Mouse (Mus musculus): ENCODE measurements around the gene Sec22a.

The Sec22a gene

DNA sequence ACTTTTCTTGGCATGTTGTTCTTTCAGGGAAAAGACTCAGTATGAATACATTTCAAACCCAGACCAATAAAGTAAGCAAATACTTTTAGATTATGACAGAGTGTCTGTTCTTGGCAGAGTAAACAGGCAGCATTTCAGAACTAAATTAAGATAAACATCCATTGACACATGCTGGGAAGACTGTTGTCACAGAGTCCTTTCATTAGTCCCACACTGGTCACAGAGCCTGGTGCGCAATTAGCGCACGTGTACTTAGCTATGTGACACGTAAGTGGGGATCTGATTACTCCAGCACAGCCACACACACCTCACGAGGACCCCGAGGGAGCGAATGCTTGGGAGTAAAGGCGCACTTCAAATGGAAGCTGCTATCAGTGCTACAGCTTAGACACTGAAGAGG lies 52.1 kb downstream of the Sec22a start:
- DNase-seq (ENCODE audit: low read depth in 2 of 2, low spot score in 2 of 2) = no peak

DNA sequence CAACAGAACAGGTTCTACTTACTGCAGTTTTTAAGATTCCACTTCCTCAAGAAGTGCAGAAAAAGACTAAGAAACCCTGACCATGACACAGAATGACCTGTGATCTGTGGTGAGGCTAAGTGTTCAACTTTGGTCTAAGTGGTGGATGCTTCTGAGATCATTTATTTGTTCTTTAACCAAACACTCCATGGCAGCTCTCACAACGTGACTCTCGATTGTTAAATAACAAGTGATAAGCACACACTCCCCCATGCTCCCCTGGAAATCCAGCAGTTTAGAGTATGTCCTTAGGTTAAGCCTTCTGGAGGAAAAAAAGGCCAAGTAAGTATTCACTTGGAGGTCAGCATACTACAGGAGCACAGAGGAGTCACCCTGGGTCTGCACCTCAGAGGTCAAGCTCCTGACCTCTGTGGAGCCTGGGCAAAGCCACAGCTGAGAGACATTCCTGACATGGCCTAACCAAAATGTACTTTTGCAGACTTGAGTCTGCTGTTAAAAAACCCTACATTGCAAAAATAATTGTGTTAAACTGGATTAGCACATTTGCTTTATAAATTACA lies 53.1 kb downstream of the Sec22a start:
- no peak for DNase-seq (ENCODE audit: low read depth in 2 of 2, low spot score in 2 of 2)

DNA sequence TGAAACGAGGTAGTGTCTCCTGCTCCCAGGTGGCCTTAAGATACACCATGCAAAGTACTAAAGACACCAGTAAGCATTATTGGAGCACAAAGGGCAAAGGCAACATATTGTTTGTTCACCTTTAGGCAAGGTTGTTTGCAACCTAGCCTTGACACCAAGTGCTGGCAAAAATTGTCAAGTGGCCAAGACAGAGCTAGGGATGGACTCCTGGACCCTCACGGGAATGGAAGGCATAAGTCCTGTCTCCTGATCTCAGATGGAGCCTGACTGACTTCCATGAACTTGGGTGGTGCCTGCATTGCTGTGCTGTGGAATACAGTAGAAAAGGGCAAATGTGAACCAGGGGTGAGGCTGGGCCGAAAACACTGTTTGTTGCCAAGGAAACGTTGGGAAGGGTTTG lies 54.1 kb downstream of the Sec22a start:
- no peak for DNase-seq (ENCODE audit: low read depth in 2 of 2, low spot score in 2 of 2)

DNA sequence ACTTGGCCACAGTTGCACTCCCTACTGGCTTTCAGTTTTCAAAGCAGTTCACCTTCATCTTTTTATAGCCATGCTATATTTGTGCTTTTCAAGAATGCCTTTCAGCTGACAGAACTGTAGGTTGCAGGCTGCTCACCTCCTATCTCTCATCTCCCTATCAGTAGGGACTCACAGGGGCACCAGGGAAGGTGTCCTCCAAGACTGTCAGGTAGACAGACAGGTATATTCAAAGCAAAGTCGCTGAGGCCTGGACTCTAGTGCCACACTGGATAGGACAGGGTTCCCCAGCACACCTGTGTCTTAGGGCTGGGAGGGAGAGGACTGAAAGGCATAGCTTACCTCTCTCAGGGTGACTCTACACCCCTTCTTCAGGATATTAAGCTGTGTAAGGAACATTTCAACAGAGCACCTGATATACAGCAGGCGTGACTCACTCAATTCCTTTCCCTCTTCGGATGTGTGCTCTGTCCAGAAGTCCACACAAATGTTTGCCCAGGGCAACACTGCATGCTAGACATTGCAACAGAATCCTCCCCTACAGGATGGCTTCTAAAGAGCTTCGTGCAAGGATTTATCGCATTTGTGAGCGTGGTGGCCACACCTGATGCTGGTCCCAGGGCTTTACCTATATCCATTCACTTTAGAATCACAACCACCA lies 55.1 kb downstream of the Sec22a start:
- no peak for DNase-seq (ENCODE audit: low read depth in 2 of 2, low spot score in 2 of 2)

- no peak for DNase-seq (ENCODE audit: low read depth in 2 of 2, low spot score in 2 of 2)
Measured at GRCm38 (mm10) chr16:35308016-35308415, 55.7 kb downstream of the Sec22a start.

DNA sequence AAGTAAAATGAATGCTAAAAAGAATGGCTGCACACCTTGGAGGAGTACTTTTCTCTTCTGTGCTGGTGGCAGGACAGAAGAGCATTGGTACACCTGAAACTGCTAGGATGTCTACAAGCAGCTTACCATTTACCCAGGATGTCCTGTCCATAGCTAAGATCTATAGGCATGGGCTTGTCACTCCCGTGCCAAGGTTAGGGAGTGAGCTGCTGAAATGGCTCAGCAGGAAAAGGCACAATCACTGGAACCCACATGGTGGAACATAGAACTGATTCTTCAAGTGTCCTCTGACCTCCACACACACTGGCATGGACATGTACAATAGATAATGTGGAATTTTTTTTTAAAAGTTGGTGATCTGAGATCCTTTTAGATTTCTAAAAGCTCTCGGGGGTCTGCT lies 56.4 kb downstream of the Sec22a start:
- DNase-seq (ENCODE audit: low read depth in 2 of 2, low spot score in 2 of 2) = no peak

GRCm38 (mm10) chr16:35306631-35307030 lies 57.1 kb downstream of the Sec22a start:
- no peak for DNase-seq (ENCODE audit: low read depth in 2 of 2, low spot score in 2 of 2)

- no peak for DNase-seq (ENCODE audit: low read depth in 2 of 2, low spot score in 2 of 2)
Measured at GRCm38 (mm10) chr16:35305226-35305625, 58.5 kb downstream of the Sec22a start.

DNA sequence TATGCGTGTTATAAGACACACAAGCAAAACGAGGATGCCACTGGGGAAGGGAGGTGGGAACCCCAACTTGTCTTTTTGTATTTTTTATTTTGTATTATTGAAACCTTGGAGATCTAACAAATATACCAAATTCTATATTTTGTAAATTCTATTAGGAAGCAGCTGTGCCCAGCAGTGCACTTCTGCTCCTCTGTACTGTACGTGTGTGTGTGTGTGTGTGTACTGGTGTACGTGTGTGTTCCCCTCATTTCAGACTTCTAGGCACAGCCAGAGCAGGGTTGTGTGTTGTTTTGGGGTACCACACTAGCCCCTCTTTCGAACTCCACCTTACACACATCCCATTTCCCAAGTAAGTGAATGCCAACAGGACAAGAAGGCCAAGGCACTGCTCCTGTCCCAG lies 59.3 kb downstream of the Sec22a start:
- DNase-seq (ENCODE audit: low read depth in 2 of 2, low spot score in 2 of 2) = no peak

GRCm38 (mm10) chr16:35303721-35304120 lies 60.0 kb downstream of the Sec22a start:
- no peak for DNase-seq (ENCODE audit: low read depth in 2 of 2, low spot score in 2 of 2)

DNA sequence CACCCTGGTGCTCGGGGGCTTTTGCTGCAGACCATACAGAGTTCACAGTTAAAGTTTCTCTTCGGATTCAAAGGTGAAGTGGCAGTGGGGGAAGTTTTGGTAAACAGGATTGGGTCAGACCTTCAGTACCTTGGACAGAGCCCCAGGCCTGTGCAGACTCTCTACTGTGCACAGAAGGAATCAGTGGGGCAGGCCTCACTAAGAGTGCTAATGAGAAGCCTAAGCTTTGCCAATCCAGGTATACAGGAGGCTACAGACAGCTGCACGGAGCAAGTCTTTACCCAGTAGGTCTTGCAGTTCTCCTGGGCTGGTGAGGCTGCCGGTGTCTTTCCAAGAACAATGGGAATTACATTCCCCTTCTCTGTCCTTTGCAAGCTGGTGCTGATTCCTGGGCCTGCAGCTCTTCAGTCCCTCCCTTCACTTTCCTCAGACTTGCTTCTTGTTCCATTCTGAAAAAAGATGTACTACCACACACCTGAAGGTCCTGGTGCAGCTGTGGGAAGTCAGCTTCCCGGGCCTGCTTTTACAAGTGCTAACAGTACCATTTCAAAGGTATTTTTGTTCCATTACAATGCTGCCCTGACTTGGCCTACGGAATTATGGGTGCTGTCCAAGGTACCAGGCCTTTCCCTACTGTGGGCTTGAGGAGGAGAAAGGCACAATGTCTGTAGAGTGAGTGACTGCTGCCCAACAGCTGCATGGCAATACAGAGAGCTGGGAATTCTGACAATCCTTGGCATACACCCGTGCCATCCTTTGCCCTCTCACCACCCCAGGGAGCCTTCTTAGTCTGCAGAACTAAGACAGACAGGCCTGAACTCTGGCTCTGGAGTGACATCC lies 61.1 kb downstream of the Sec22a start:
- no peak for DNase-seq (ENCODE audit: low read depth in 2 of 2, low spot score in 2 of 2)

- DNase-seq (ENCODE audit: low read depth in 2 of 2, low spot score in 2 of 2) = no peak
Measured at GRCm38 (mm10) chr16:35300156-35300555, 63.6 kb downstream of the Sec22a start.

- DNase-seq (ENCODE audit: low read depth in 2 of 2, low spot score in 2 of 2) = no peak
Measured at GRCm38 (mm10) chr16:35297786-35298185, 65.9 kb downstream of the Sec22a start.

GRCm38 (mm10) chr16:35287244-35287643 lies 76.5 kb downstream of the Sec22a start:
- DNase-seq (ENCODE audit: low read depth in 2 of 2, low spot score in 2 of 2) = no peak

DNA sequence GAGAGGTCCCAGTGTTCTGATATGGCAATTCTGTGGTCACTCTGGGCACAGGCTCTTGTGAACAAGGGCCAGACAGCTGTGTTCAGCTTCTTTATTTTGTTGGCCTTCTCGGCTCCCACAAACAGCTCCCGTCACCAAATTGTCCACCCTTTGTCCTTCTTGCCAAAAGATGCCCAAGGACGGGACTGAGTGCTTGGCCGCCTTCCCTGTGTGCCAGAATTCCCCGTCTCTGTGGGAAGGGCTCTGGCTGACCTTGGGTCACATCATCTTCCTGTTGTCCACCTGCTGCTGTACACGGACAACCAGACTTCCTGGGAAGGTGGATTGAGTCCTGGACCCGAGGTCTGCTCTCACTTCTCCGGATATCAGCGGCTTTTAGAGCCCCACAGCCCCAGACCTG lies 77.9 kb downstream of the Sec22a start:
- no peak for DNase-seq (ENCODE audit: low read depth in 2 of 2, low spot score in 2 of 2)

GRCm38 (mm10) chr16:35282456-35282855 lies 81.3 kb downstream of the Sec22a start:
- no peak for DNase-seq (ENCODE audit: low read depth in 2 of 2, low spot score in 2 of 2)

DNA sequence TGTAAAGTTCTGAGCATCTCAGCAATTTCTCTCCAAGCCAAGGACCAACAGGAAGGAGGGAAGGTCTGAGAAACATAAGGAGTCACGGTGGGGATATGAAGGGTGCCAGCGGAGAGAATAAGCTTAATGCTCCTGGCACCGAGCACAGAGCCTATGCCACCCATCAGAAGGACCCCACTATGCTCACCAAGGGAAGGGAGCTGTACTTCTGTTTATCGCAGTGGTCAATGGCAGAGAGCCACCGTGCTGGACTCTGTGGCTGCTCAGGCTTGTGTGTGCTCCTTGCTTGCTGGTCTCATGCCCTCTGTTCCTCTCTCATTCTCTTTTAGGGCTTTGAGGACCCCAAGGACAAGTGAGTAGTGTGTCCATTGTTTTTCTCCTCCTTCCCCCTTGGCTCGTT lies 85.6 kb downstream of the Sec22a start:
- no peak for DNase-seq (ENCODE audit: low read depth in 2 of 2, low spot score in 2 of 2)

- no peak for DNase-seq (ENCODE audit: low read depth in 2 of 2, low spot score in 2 of 2)
Measured at GRCm38 (mm10) chr16:35272417-35272816, 91.3 kb downstream of the Sec22a start.

GRCm38 (mm10) chr16:35271572-35271971 lies 92.1 kb downstream of the Sec22a start:
- DNase-seq (ENCODE audit: low read depth in 2 of 2, low spot score in 2 of 2) = no peak

DNA sequence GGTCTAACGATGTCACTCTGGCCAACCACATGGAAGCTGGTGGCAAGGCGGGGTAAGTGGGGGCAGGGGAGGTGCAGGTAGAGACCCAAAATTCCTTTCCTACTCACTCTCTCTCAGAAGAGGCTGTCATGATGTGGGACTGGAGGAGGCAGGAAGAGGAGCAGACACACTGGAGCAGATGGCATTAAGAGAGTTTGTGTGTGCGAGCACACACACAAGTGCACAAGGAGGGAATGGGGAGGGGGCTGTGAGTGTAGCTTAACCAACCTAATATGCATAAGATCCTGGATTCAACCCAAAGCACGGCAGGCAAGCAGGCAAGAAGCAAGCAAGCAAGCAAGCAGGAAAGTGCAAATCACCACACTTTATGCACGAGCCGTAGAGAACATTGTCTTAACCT lies 92.8 kb downstream of the Sec22a start:
- no peak for DNase-seq (ENCODE audit: low read depth in 2 of 2, low spot score in 2 of 2)

- peak; percentile 4 to 50 for DNase-seq (ENCODE audit: low read depth in 2 of 2, low spot score in 2 of 2)
Measured at GRCm38 (mm10) chr16:35270353-35270934, 93.3 kb downstream of the Sec22a start.

Measured in CD8-positive naive resting alpha-beta T cell, adult 2 months (primary cell).